Comparison of ENCODE assay signal across 19 mouse cellular contexts in genomic region chr3:145325402-145325801, GRCm38 (mm10). TPM values are rescaled to one million over a fixed set of nuclear protein-coding genes. Genes with fewer than 3 reads are reported as not detected.
"Had no signal": no experiment of that assay in that cellular context is flagged by ENCODE, and none has a peak within 500 bp of the region (broad histone marks: within the 10 kb centered on the region; RNA-seq: fewer than 3 reads in every experiment).

No protein-coding gene starts in this region.

- H3K9me3 ChIP-seq: midbrain, embryonic 10.5 days; midbrain, embryonic 12.5 days; neural tube, embryonic 13.5 days; neural tube, embryonic 15.5 days; stomach, embryonic 15.5 days had no signal

- DNase-seq: lung, embryonic 14.5 days; lung, postnatal 10 days; lung, postnatal 4 days; midbrain, embryonic 14.5 days; right cerebral cortex, postnatal 14 days; thymus, adult 2 months; thymus, postnatal 25 days; thymus, postnatal 4 days had no signal

- H3K36me3 ChIP-seq: midbrain, embryonic 10.5 days; midbrain, embryonic 12.5 days; neural tube, embryonic 13.5 days; neural tube, embryonic 15.5 days; stomach, embryonic 15.5 days had no signal

- H3K4me2 ChIP-seq: lung, embryonic 14.5 days; midbrain, embryonic 12.5 days; neural tube, embryonic 13.5 days; neural tube, embryonic 15.5 days; stomach, embryonic 15.5 days had no signal

- ATAC-seq: midbrain, embryonic 16.5 days had no signal

- H3K27ac ChIP-seq: midbrain, embryonic 10.5 days; midbrain, embryonic 12.5 days; neural tube, embryonic 13.5 days; neural tube, embryonic 15.5 days; stomach, embryonic 15.5 days; stomach, postnatal 0 days had no signal

- H3K4me1 ChIP-seq: midbrain, embryonic 12.5 days; neural tube, embryonic 13.5 days; stomach, embryonic 15.5 days had no signal

- H3K9ac ChIP-seq: lung, embryonic 14.5 days; midbrain, embryonic 12.5 days; neural tube, embryonic 13.5 days; neural tube, embryonic 15.5 days; stomach, embryonic 15.5 days had no signal

- H3K4me3 ChIP-seq: midbrain, embryonic 10.5 days; midbrain, embryonic 12.5 days; myocyte; neural tube, embryonic 13.5 days; neural tube, embryonic 15.5 days; stomach, embryonic 15.5 days had no signal

- H3K27me3 ChIP-seq: midbrain, embryonic 12.5 days; neural tube, embryonic 13.5 days; neural tube, embryonic 15.5 days; stomach, embryonic 15.5 days had no signal

RNA-seq across cellular contexts. Expression of gene Col24a1, which starts 33.1 kb away (rescaled TPM):
- total RNA-seq: megakaryocyte, adult 5-6 weeks; megakaryocyte-erythroid progenitor cell, adult 5-6 weeks had no signal
- polyA plus RNA-seq: spleen, adult 2 months had no signal
